Comparison of ENCODE assay signal across 9 mouse cellular contexts in the genomic region with DNA sequence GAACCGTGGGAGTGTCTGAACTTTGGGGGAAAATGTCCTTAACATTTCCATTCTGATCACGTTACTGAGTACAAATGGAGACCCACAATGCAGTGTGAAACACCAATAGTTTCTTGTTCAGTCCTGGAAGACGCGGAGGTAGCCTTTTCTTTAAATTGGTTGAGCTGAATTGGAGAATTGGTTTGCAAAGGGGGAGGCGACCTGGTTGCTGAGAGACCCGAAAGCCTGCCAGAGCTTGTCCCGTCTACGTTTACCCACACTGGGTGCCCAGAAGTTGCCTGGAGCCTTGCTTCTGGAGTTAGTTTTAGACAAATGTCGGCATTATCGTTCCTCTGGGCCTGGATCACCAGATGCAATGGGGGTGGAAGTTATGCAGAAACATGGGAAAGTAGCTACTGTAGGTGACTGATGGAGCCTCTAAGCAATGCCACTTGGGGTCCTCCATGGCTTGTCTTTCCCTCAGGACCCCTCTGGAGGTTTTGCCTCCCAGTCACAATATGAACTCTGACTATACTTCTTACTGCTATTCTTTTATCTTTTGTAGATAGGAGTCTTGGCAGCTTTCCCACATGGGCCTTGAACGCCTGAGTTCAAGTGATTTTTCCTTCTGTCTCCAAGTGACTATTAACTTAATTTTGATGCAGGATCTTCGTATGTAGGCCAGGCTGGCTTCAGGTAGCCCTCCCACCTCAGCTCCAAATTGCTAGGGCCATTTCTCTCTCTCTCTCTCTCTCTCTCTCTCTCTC. TPM values are rescaled to one million over a fixed set of nuclear protein-coding genes. Genes with fewer than 3 reads are reported as not detected.
A peak's percentile ranks its signal among the peaks of the same experiment; 100 is the strongest.
DNase-seq lines count a peak whose midpoint lies in the region; ATAC-seq and TF ChIP-seq lines count a peak whose summit lies in the region.
"Had no signal": no experiment of that assay in that cellular context is flagged by ENCODE, and none has a peak within 500 bp of the region (broad histone marks: within the 10 kb centered on the region; RNA-seq: fewer than 3 reads in every experiment).

No protein-coding gene starts in this region.

- H3K27ac ChIP-seq in heart, embryonic 13.5 days (replicated peaks): peak overlapping the region; percentile 45; the same call in 1 of the 2 replicates
- H3K27ac ChIP-seq in heart, adult 2 months: no peak overlapping the region
- H3K27ac ChIP-seq in liver, embryonic 11.5 days (ENCODE audit: low read depth, low read length): no peak overlapping the region

- H3K4me2 ChIP-seq in heart, embryonic 13.5 days: peak overlapping the region; percentile 97
- peak overlapping the region; percentile 92 for H3K4me2 ChIP-seq in liver, embryonic 11.5 days

- H3K9ac ChIP-seq in heart, embryonic 13.5 days: peak overlapping the region; percentile 84
- H3K9ac ChIP-seq in heart, adult 2 months (ENCODE audit: low read depth, low read length): no peak overlapping the region
- H3K9ac ChIP-seq in liver, embryonic 11.5 days (ENCODE audit: low read depth, low read length): no peak overlapping the region

- no peak for TF ChIP-seq EP300 in heart, adult 2 months (IDR thresholded peaks at IDR 0.05; ENCODE audit: insufficient read depth, low read depth, low read length)

- 57% methylated on average over 12 of the region's 12 CpGs for WGBS in heart, embryonic 13.5 days
- WGBS in heart, adult 2 months: 63% methylated on average over 12 of the region's 12 CpGs
- WGBS in liver, embryonic 11.5 days: 67% methylated on average over 12 of the region's 12 CpGs

- no peaks in the 10 kb centered on the region for H3K36me3 ChIP-seq in heart, embryonic 13.5 days
- no peaks in the 10 kb centered on the region for H3K36me3 ChIP-seq in heart, adult 2 months (ENCODE audit: control insufficient read depth, insufficient read depth, low read length)
- H3K36me3 ChIP-seq in liver, embryonic 11.5 days (ENCODE audit: control insufficient read depth, insufficient read depth, low read length): no peaks in the 10 kb centered on the region

- ATAC-seq in heart, embryonic 13.5 days (ENCODE audit: extremely low read depth, insufficient number of reproducible peaks, low FRiP score, low TSS enrichment): no peak
- ATAC-seq in liver, embryonic 11.5 days (replicated peaks; ENCODE audit: low FRiP score): no peak
- no peak for ATAC-seq in inflammation-experienced regulatory T-cells, adult 6 months

- no peaks in the 10 kb centered on the region for H3K9me3 ChIP-seq in heart, embryonic 13.5 days
- H3K9me3 ChIP-seq in liver, embryonic 11.5 days (ENCODE audit: control insufficient read depth, low read length): no peaks in the 10 kb centered on the region

- TF ChIP-seq POLR2A in heart, adult 2 months (IDR thresholded peaks at IDR 0.05; ENCODE audit: insufficient read depth, low read depth, low read length): no peak

- intact Hi-C loops in heart, adult 2 months (cut with DNase I): no loop called here

- H3K4me3 ChIP-seq in heart, embryonic 13.5 days: peak overlapping the region; percentile 68; the same call in 1 of the 2 replicates
- no peak overlapping the region for H3K4me3 ChIP-seq in heart, adult 2 months
- no peak overlapping the region for H3K4me3 ChIP-seq in liver, embryonic 11.5 days (ENCODE audit: low read depth, low read length)

- no peaks in the 10 kb centered on the region for H3K27me3 ChIP-seq in heart, embryonic 13.5 days (replicated peaks)
- no peaks in the 10 kb centered on the region for H3K27me3 ChIP-seq in heart, adult 2 months (ENCODE audit: control insufficient read depth, insufficient read depth, low read length)
- no peaks in the 10 kb centered on the region for H3K27me3 ChIP-seq in liver, embryonic 11.5 days (replicated peaks; ENCODE audit: control insufficient read depth, insufficient read depth, low read length)

- peaks cover 48% of the 10 kb centered on the region for H3K4me1 ChIP-seq in heart, embryonic 13.5 days
- H3K4me1 ChIP-seq in heart, adult 2 months (ENCODE audit: control insufficient read depth, insufficient read depth, low read length): peaks cover 10% of the 10 kb centered on the region
- H3K4me1 ChIP-seq in liver, embryonic 11.5 days (replicated peaks; ENCODE audit: control insufficient read depth, insufficient read depth, low read length): peaks cover 47% of the 10 kb centered on the region

- TF ChIP-seq CTCF in heart, adult 2 months (IDR thresholded peaks at IDR 0.05): no peak

- no peak for DNase-seq in heart, adult 2 months
- DNase-seq in right cerebral cortex, postnatal 10 days (ENCODE audit: low spot score in 2 of 2): peak; percentile 69 to 80
- no peak for DNase-seq in right cerebral cortex, postnatal 14 days
- no peak for DNase-seq in liver, embryonic 11.5 days (ENCODE audit: low spot score)
- no peak for DNase-seq in urinary bladder, postnatal 36 days (ENCODE audit: low spot score in 2 of 2)
- no peak for DNase-seq in gastrocnemius, postnatal 25 days

- H3K79me2 ChIP-seq in heart, adult 2 months (replicated peaks; ENCODE audit: control insufficient read depth, insufficient read depth, low read length): no peaks in the 10 kb centered on the region

RNA-seq across cellular contexts. Expression of a gene that starts 1.7 kb away (rescaled TPM):
- polyA plus RNA-seq in heart, embryonic 13.5 days (2015; fragmentation: Nextera tagmentation; extraction: Ambion mirVana): 10.0 and 10.9 TPM in 2 replicates
- 10 to 100 TPM; 13.4 to 16.7 TPM for total RNA-seq in heart, adult 2 months (2021)
- polyA plus RNA-seq in heart, adult 2 months (2012; rRNA removed): 22.6 and 37.2 TPM in 2 replicates
- polyA plus RNA-seq in liver, embryonic 11.5 days (2014; fragmentation: Nextera tagmentation; extraction: Ambion mirVana): 2.5 and 3.0 TPM in 2 replicates
- 10 to 100 TPM; 22.5 to 35.0 (median 31.7) TPM for polyA plus RNA-seq in inflammation-experienced regulatory T-cells, adult 6 months (2017; shearing (Covaris generic))
- total RNA-seq in gastrocnemius, postnatal 25 days (2021): 1 to 10 TPM; 2.3 to 4.9 TPM

RNA-seq across cellular contexts. Expression of a gene that starts 12.6 kb away (rescaled TPM):
- 8.5 and 11.2 TPM in 2 replicates for polyA plus RNA-seq in heart, embryonic 13.5 days (2015; fragmentation: Nextera tagmentation; extraction: Ambion mirVana)
- total RNA-seq in heart, adult 2 months (2021): under 1 TPM; 0.18 TPM
- polyA plus RNA-seq in heart, adult 2 months (2012; rRNA removed): not detected in 2 replicates
- 15.9 and 18.5 TPM in 2 replicates for polyA plus RNA-seq in liver, embryonic 11.5 days (2014; fragmentation: Nextera tagmentation; extraction: Ambion mirVana)
- polyA plus RNA-seq in inflammation-experienced regulatory T-cells, adult 6 months (2017; shearing (Covaris generic)): 1 to 10 TPM in 1 of 3 experiments, under 1 TPM in 2; 0.44 to 7.2 (median 0.94) TPM
- not detected for total RNA-seq in gastrocnemius, postnatal 25 days (2021)
- total RNA-seq: neutrophil, adult 5-6 weeks had no signal

RNA-seq across cellular contexts. Expression of a gene that starts 30.0 kb away (rescaled TPM):
- polyA plus RNA-seq in heart, embryonic 13.5 days (2015; fragmentation: Nextera tagmentation; extraction: Ambion mirVana): 988 and 1,051 TPM in 2 replicates
- total RNA-seq in heart, adult 2 months (2021): 10 to 100 TPM; 20.1 to 23.0 TPM
- 7.2 and 10.9 TPM in 2 replicates for polyA plus RNA-seq in heart, adult 2 months (2012; rRNA removed)
- polyA plus RNA-seq in liver, embryonic 11.5 days (2014; fragmentation: Nextera tagmentation; extraction: Ambion mirVana): 896 and 908 TPM in 2 replicates
- polyA plus RNA-seq in inflammation-experienced regulatory T-cells, adult 6 months (2017; shearing (Covaris generic)): 100 to 1,000 TPM in 1 of 3 experiments, 10 to 100 TPM in 2; 62.2 to 637 (median 91.9) TPM
- total RNA-seq in gastrocnemius, postnatal 25 days (2021): 10 to 100 TPM in 1 of 2 experiments, 1 to 10 TPM in 1; 6.9 to 10.6 TPM

RNA-seq across cellular contexts. Expression of a gene that starts 37.0 kb away (rescaled TPM):
- 142 and 144 TPM in 2 replicates for polyA plus RNA-seq in heart, embryonic 13.5 days (2015; fragmentation: Nextera tagmentation; extraction: Ambion mirVana)
- 100 to 1,000 TPM; 170 to 191 TPM for total RNA-seq in heart, adult 2 months (2021)
- 196 and 278 TPM in 2 replicates for polyA plus RNA-seq in heart, adult 2 months (2012; rRNA removed)
- 107 and 114 TPM in 2 replicates for polyA plus RNA-seq in liver, embryonic 11.5 days (2014; fragmentation: Nextera tagmentation; extraction: Ambion mirVana)
- polyA plus RNA-seq in inflammation-experienced regulatory T-cells, adult 6 months (2017; shearing (Covaris generic)): 100 to 1,000 TPM in 1 of 3 experiments, 10 to 100 TPM in 2; 64.7 to 110 (median 89.2) TPM
- total RNA-seq in gastrocnemius, postnatal 25 days (2021): 100 to 1,000 TPM; 120 to 122 TPM

RNA-seq across cellular contexts. Expression of a gene that starts 53.8 kb away (rescaled TPM):
- 7.5 and 8.0 TPM in 2 replicates for polyA plus RNA-seq in heart, embryonic 13.5 days (2015; fragmentation: Nextera tagmentation; extraction: Ambion mirVana)
- total RNA-seq in heart, adult 2 months (2021): 10 to 100 TPM; 18.6 to 19.9 TPM
- 22.5 and 23.6 TPM in 2 replicates for polyA plus RNA-seq in heart, adult 2 months (2012; rRNA removed)
- polyA plus RNA-seq in liver, embryonic 11.5 days (2014; fragmentation: Nextera tagmentation; extraction: Ambion mirVana): 12.4 and 13.1 TPM in 2 replicates
- under 1 TPM; 0.44 to 0.63 (median 0.63) TPM for polyA plus RNA-seq in inflammation-experienced regulatory T-cells, adult 6 months (2017; shearing (Covaris generic))
- 1 to 10 TPM; 6.5 to 7.2 TPM for total RNA-seq in gastrocnemius, postnatal 25 days (2021)

Comparison
In these comparisons a context has a peak if more than half of its experiments do, and no peak if none do; other contexts are left out.
1. DNase-seq: peak in right cerebral cortex, postnatal 10 days (2 of 2); none in heart, adult 2 months (0 of 2), right cerebral cortex, postnatal 14 days (single experiment), liver, embryonic 11.5 days (single experiment), urinary bladder, postnatal 36 days (0 of 2) and gastrocnemius, postnatal 25 days (single experiment).